Mouse (Mus musculus) cerebellum, adult 18-20 months (tissue): ENCODE data around the gene Ahdc1.

ENCODE experiments used
- DNase-seq, 2 experiments: peaks; one replicate each; pipeline ENCODE4 v3.0.0; 2021

Gene Ahdc1

DNA sequence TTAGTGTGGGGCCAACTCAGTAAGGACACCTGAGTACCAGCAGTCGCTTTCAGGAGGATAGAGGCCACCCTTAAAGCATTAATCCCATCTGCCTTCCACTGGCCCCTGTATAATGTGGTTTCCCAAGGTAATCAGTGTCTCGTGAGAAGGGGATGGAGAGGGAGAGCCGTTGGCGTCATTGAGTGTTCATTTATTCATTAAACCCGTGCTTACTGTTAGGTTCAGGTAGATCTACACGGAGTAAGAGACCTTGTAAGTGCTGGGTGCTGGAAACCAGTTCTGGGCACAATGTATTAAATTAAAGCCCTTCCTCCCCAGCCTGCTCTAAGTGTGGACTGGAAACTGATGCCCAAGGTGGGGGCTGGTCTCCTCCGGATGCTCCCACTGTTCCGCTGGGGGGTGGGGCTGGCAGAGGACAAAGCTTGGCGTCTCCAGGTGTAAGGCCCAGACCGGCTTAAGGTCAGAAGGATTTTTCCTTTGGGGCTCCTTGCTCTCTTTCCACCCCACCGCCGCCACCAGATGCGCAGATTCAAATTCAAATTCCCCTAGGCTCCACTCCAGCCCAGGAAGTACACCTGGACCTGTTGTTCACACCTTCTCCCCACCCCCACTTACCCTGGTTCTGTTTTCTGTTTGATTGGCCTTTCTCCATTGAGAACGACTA is 29.3 kb downstream of the Ahdc1 start:
- no peak for DNase-seq

- DNase-seq: no peak
Measured at GRCm38 (mm10) chr4:133042244-133042643, 31.2 kb downstream of the Ahdc1 start.

- DNase-seq: peak in 1 of 2 experiments; percentile 50
Measured at GRCm38 (mm10) chr4:133042651-133043635, 31.9 kb downstream of the Ahdc1 start.

GRCm38 (mm10) chr4:133043798-133044646 is 33.0 kb downstream of the Ahdc1 start:
- peak; percentile 71 to 77 for DNase-seq

DNA sequence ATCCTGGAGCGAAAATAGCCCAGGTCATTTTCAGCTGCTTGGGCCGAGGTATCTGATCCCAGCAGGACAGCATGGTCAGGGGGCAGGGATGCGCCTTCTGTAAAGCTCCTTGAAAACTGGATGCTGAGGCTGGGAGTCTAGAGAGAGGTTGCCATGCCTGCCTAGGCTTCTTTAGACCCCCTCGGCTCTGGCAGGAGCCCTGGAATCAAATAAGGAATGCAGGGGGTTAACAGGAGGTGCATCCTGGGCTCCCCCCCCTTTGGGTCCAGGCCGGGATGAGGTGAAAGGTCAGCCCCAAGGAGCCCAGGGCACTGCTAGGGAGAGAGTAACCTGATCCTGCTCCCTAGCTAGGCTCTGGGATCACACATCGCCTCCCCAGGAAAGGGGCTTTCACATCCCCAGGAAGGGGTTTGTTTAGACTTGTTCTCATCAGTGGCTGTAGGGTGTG is 33.6 kb downstream of the Ahdc1 start:
- DNase-seq: no peak

DNA sequence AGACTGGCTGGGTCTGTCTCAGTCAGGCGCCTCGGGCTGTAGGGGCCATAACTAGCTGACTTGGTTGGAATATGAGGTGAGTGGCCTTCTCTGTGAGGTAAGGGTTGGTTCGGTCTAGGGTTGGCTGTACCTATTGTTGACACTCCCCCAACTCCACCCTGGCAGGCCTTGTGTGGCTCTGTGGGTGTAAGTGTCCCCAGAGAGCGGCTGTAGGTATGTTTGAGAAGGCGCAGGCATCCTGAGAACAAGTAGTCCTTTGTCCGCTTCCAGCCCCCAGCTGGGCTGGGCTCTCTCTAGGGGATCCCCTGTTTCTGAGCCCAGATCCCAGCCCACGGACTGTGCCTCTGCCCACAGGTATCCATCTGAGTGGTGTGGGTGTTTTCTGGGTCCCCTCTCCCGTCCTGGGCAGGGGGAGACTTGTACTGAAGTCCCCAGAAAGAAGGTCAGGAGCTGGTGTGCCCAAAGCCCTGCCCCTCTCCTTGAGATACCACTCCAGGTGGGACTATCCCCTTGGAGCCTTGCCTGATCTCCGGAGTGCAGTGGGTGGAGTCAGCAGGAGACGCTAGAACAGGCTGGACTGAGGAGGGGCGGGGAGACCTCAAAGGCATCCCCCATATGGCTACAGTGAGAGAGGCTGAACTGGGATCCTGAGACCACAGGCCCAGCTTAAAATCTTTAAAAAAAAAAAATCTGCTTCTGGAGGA is 34.9 kb downstream of the Ahdc1 start:
- no peak for DNase-seq

- DNase-seq: peak; percentile 41 to 51
Measured at GRCm38 (mm10) chr4:133046691-133047352, 35.8 kb downstream of the Ahdc1 start.

DNA sequence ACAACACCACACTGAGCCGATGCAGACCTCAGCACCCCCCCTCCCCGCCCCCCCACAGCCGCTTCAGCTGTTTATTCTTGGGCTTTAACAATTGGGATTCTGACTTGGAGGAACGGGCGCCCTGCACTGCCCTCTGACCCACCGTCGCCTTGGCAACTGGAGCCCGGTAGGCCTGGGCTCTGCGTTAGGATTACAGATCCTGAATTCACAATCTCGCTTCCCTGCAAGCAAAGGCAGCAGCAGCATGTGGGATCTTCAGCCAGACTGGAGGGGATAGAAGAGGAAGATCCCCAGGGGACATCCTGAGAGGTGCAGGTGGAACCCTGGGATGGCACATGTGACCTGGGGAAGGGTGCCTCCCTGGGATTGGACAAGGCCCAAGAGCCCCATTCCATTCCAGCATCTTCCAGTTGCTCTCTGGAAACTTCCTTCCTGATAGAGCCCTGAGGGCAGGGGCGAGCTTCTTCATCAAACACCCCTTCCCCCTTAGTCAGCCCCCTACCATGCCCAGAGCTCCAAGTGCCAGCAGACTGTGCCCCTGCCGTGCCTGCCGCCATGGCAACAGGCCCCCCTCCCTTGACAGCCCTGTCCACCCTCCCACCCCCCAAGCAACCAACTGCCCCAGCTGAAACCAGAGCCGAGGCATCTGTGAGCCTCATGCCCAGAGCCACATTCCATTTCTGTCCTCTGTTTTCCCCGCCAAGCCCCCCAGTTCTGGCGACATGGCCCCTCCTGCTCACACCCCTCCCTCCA is 36.5 kb downstream of the Ahdc1 start:
- no peak for DNase-seq

DNA sequence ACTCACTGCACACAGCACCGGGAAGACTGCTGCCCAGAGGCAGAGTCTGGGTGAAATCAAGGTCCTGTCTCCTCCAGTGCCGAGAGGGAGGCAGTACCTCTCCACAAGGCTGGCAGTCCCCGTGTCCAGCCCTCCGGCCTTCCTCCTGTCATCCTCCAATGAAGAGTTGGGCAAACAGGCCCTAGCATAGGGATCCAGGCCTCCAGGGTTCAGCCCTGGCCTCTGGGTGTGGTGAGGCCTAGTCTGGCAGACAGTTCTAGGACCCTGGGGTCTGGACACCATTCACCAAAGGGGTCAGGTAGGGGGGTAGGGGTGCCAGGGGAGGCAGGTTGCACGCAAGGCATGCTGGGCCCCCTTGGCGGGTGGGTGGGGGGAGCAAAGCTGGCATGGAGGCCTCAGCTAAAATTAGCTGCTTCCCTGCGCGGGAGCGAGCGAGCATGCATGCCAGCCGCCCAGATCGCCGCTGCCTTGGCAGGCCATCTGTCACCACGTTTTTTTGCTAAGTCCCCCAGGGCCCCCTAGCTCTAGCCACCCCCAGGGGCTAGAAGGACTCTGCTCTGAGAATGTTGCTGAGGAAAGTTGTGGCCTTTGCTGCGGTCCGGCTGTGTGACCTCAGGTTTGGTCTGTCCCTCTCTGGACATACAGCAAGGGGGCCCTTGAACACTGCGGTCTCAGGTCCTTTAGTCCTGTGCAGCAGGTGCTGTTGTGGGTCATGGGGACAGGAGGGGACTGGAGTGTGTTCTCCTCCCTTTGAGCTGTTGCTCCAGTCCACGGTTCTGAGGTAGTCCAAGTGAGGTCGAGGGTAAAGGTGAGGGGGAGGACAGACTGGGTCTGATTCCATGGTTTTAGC is 38.2 kb downstream of the Ahdc1 start:
- peak; percentile 59 to 70 for DNase-seq

DNA sequence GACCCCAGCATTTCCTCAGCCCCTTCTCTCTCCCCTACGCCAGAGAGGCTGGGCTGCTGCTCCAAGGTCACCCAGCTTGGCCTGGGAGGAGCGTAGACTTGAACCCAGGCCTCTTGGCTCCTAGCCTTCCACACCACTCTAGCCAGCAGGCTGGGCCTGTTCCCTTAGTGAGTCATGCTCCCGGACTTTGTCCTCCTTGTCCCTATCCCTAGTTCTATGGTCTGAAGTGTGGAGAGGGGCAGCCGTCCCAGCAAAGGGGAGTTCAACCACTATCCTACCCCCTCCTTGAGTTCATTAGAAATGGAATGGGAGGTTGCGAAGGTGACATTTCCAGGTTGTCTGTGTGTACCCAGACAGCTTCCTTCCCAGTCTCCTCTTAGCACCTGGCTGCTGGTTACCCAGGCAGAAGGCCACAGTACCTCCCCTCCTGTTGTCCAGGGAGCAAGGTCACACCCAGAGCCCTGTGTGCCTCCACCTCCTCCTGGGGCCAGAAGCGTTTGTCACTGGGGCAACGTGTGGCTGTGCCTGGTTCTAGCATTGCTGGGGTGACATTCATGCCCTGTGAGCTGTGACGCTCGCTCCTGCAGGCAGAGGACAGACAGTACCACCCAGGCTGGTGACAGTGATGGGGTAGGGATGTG is 39.3 kb downstream of the Ahdc1 start:
- peak in 1 of 2 experiments; percentile 25 for DNase-seq

- DNase-seq: no peak
Measured at GRCm38 (mm10) chr4:133050837-133051549, 39.9 kb downstream of the Ahdc1 start.

GRCm38 (mm10) chr4:133051550-133051865 is 40.4 kb downstream of the Ahdc1 start:
- no peak for DNase-seq

GRCm38 (mm10) chr4:133052029-133052745 is 41.1 kb downstream of the Ahdc1 start:
- DNase-seq: no peak

DNA sequence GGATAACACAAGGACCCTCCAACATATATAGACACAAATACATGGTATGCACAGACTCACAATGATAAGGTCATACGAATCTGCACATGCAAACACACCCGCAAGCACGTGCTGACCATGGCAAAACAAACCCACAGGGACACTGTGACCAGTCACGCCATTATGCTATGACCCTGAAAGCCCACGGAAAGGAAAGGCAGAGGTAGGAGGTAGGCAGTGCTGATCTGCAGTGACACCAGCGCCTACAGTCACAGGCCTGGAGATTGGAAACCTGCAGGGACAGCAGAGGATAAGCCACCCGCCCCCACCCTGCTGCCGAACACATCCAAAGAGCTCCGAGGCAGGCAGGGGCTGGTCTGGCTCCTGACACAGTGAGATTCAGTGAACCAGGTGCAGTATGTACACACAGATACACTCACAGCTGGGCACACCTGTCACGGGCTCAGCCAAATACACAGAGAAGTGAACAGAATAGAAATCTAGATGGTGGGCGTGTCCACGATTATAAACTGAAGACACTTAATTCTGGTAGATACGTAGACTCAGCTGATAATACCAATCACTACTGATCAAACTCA is 42.0 kb downstream of the Ahdc1 start:
- DNase-seq: no peak

GRCm38 (mm10) chr4:133054530-133054929 is 43.5 kb downstream of the Ahdc1 start:
- DNase-seq: no peak

DNA sequence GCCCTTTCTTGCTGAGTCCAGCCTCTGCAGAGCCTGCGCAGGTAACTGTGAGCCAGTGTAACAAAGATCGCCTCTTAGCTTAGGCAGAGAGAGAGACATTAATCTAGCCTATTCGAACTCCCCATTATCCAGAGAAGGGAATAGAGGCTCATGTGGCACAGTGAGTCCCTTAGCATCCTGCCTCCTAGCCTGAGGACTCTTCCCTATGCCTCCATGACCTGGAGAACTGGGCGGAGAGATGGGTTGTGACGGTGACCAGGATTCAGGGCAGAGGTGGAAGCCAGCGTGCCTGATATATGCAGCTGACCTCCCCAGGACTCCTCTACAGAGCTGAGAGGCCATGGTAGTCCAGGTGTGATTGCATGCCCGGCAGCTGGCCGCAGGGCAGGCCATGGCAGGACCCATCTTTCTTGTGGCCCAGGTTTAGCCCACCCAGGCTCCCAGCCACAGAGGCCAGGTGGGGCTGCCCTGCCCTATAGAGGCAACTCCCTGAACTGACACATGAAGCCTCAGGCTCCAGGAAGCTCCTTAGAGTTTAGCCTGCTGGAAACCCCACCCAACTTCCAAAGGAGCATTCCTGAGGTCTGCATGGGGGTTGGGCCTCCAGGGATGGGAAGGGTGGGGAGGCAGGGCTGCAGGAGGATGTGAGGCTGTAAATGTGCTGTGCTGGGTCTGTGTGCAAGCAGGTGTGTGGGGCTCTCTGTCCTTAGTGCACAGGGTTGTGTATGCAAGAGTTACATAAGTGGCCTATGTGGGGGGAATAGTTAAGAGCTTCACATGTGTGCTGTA is 44.3 kb downstream of the Ahdc1 start:
- no peak for DNase-seq
